Mouse (Mus musculus): ENCODE measurements around the gene Grn. TPM values are rescaled to one million over a fixed set of nuclear protein-coding genes. Genes with fewer than 3 reads are reported as not detected.

Grn gene
- polyA plus RNA-seq, 1 experiment, result 79.1 TPM

DNA sequence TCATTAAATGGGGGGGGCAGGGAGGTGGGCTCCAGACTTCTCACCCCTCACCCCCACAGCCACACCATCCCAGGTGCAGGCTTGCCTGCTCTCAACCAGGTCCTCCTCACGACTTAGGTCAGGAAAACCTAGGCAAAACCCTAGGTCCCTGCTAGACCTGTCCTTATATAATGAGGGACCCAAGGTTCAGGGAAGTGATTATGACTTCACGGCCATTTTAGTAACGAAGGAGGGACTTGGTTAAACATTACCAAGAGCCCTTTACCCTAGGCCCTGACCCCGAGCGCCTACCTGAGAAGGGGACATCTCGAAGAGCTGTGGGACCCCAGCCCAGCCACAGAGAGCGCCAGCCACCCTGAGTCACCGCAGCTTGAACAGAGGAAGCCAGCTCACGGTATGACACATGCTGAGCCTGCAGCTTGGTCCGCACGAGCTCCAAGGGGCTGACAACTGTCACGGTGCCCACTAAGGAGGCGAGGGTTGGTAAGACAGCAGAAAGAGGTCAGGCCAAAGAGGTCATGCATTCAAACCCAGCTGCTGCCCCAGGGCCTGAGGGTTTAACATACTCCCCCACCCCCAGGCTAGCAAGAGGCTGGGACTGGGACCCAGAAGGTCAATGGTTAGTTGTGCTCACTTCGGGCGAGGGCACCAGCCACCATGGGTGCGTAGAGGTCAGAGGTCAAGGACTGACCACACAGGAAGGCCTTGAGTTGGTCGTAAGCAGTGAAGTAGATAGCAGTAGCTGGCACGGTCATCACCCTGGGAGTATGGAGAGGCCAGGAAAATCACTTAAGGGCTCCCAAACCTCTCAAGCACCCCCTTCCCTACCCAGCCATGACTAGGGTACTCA is 25.7 kb upstream of the Grn start:
- H3K36me3 ChIP-seq (ENCODE audit: control insufficient read depth, insufficient read depth), result peaks cover 15% of the 10 kb centered on the region
- no peak overlapping the region for H3ac ChIP-seq (ENCODE audit: control insufficient read depth, insufficient read length, low read depth)
- TF ChIP-seq MYOD1 (IDR thresholded peaks at IDR 0.05; ENCODE audit: control insufficient read depth, insufficient read length, low read depth) (no peak), CEBPB (IDR thresholded peaks at IDR 0.05; ENCODE audit: low read depth) (no peak), FOSL1 (IDR thresholded peaks at IDR 0.05; ENCODE audit: insufficient read depth, low read length, poor library complexity, severe bottlenecking) (no peak), MYOG (IDR thresholded peaks at IDR 0.05; ENCODE audit: control insufficient read depth, extremely low read depth, insufficient read length) (no peak), USF1 (IDR thresholded peaks at IDR 0.05; ENCODE audit: low read depth) (no peak), MAX (IDR thresholded peaks at IDR 0.05) (no peak), CTCF (IDR thresholded peaks at IDR 0.05; ENCODE audit: control insufficient read depth, insufficient read depth, insufficient read length) (no peak)
- peaks cover 8% of the 10 kb centered on the region for H3K79me3 ChIP-seq (ENCODE audit: low read depth)
- H3K27me3 ChIP-seq (ENCODE audit: control insufficient read depth, insufficient read depth, insufficient read length), result no peaks in the 10 kb centered on the region
- peaks cover 15% of the 10 kb centered on the region for H3K79me2 ChIP-seq (ENCODE audit: control insufficient read depth, insufficient read depth)
- H3K4me3 ChIP-seq (ENCODE audit: insufficient read depth, poor library complexity, severe bottlenecking), result no peak overlapping the region

DNA sequence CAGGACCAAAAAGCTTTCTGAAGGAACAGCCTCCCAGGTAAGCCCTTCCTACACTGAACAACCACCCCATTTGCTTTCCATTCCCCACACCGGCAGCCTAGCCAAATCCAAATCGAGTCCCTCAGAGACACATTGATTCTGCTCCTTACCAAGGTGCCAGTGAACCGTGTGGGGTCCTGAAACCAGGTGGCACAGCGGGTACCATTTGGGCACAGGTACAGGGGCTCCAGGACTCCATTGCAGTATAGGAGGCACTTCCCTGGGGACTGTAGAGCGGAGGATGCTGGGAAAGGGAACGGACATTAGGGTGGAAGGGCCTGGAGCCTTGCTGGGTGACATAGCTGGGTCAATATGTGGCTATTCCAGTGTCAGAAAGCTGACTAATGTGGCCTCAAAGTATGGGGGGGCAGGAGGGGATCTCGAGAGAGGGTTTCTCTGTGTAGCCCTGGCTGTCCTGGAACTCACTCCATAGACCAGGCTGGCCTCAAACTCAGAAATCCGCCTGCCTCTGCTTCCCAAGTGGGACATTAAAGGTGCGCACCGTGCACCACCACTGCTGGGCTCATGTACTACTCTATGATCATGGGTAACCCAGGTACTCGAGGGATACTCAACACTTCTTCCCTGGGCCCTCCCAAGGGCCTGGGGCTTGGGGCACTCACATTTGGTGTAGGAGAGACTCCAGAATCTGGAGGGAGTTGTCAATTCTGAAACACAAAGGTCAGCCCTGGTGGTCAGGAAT is 24.4 kb upstream of the Grn start:
- Histone ChIP-seq H3K36me3 (ENCODE audit: control insufficient read depth, insufficient read depth) (peaks cover 15% of the 10 kb centered on the region), H3ac (ENCODE audit: control insufficient read depth, insufficient read length, low read depth) (no peak overlapping the region), H3K27me3 (ENCODE audit: control insufficient read depth, insufficient read depth, insufficient read length) (no peaks in the 10 kb centered on the region), H3K79me2 (ENCODE audit: control insufficient read depth, insufficient read depth) (peaks cover 15% of the 10 kb centered on the region), H3K4me3 (ENCODE audit: insufficient read depth, poor library complexity, severe bottlenecking) (no peak overlapping the region), H3K79me3 (ENCODE audit: low read depth) (peaks cover 8% of the 10 kb centered on the region)
- TF ChIP-seq MYOD1 (IDR thresholded peaks at IDR 0.05; ENCODE audit: control insufficient read depth, insufficient read length, low read depth) (no peak), CTCF (IDR thresholded peaks at IDR 0.05; ENCODE audit: control insufficient read depth, insufficient read depth, insufficient read length) (no peak), MAX (IDR thresholded peaks at IDR 0.05) (no peak), MYOG (IDR thresholded peaks at IDR 0.05; ENCODE audit: control insufficient read depth, extremely low read depth, insufficient read length) (no peak), FOSL1 (IDR thresholded peaks at IDR 0.05; ENCODE audit: insufficient read depth, low read length, poor library complexity, severe bottlenecking) (no peak), USF1 (IDR thresholded peaks at IDR 0.05; ENCODE audit: low read depth) (no peak), CEBPB (IDR thresholded peaks at IDR 0.05; ENCODE audit: low read depth) (no peak)

GRCm38 (mm10) chr11:102406401-102406800 is 23.7 kb upstream of the Grn start:
- peak overlapping the region; percentile 80 for H3K4me3 ChIP-seq (ENCODE audit: insufficient read depth, poor library complexity, severe bottlenecking)
- H3K27me3 ChIP-seq (ENCODE audit: control insufficient read depth, insufficient read depth, insufficient read length), result no peaks in the 10 kb centered on the region
- peaks cover 15% of the 10 kb centered on the region for H3K79me2 ChIP-seq (ENCODE audit: control insufficient read depth, insufficient read depth)
- TF ChIP-seq MYOD1 (IDR thresholded peaks at IDR 0.05; ENCODE audit: control insufficient read depth, insufficient read length, low read depth) (no peak), CTCF (IDR thresholded peaks at IDR 0.05; ENCODE audit: control insufficient read depth, insufficient read depth, insufficient read length) (no peak), MAX (IDR thresholded peaks at IDR 0.05) (no peak), USF1 (IDR thresholded peaks at IDR 0.05; ENCODE audit: low read depth) (no peak), FOSL1 (IDR thresholded peaks at IDR 0.05; ENCODE audit: insufficient read depth, low read length, poor library complexity, severe bottlenecking) (no peak), MYOG (IDR thresholded peaks at IDR 0.05; ENCODE audit: control insufficient read depth, extremely low read depth, insufficient read length) (no peak), CEBPB (IDR thresholded peaks at IDR 0.05; ENCODE audit: low read depth) (no peak)
- H3K79me3 ChIP-seq (ENCODE audit: low read depth), result peaks cover 8% of the 10 kb centered on the region
- peak overlapping the region; percentile 34 for H3ac ChIP-seq (ENCODE audit: control insufficient read depth, insufficient read length, low read depth)
- peaks cover 15% of the 10 kb centered on the region for H3K36me3 ChIP-seq (ENCODE audit: control insufficient read depth, insufficient read depth)

DNA sequence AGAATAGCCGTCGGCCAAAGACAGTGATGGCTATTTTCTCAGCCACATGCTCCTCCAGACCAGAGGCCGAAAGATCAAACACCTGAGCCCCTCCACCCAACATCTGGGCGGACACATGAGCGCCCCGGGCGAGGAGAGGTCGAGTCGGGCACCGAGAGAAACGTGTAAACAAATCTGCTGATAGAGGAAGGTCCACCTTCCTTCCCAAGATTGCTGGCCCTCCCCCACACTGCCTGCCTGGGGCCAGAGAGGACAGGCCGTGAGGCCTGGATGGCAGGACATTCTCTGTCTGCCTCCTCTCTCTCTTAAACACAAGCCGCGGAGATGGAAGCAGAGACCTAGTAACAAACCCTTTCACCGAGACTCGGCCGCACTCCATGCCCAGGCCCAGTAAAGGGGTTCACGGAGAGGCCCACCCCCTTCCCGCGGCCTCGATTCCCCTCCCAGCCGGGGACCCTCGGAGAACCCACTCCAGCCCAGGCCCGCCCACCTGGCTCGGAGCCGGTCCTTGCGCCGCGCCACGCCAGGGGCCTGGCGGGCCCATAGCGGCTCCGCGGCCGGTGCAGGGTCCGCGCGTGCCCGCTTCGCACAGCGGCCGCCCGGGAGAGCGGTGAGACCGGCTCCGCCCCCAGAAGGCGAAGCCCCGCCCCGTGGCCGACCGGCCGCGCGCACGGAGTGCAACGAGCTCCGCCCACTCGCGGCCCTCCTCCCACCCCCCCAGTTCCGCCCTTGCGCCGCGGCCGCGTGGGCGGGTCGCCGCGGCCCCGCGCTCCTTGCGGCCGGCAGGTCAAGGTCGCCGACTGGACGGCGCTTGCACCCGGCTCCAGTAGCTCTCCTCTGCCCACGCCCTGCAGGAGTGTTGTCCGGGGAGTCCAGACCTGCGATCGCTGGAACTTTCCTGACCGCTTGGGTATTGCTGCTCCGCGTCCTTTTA is 22.9 kb upstream of the Grn start:
- TF ChIP-seq USF1 (IDR thresholded peaks at IDR 0.05; ENCODE audit: low read depth), result no peak
- TF ChIP-seq MAX (IDR thresholded peaks at IDR 0.05), result peak; percentile 88
- Histone ChIP-seq H3K4me3 (ENCODE audit: insufficient read depth, poor library complexity, severe bottlenecking) (peak overlapping the region; percentile 80), H3ac (ENCODE audit: control insufficient read depth, insufficient read length, low read depth) (peak overlapping the region; percentile 73), H3K79me2 (ENCODE audit: control insufficient read depth, insufficient read depth) (peaks cover 15% of the 10 kb centered on the region), H3K36me3 (ENCODE audit: control insufficient read depth, insufficient read depth) (peaks cover 13% of the 10 kb centered on the region), H3K27me3 (ENCODE audit: control insufficient read depth, insufficient read depth, insufficient read length) (no peaks in the 10 kb centered on the region), H3K79me3 (ENCODE audit: low read depth) (peaks cover 8% of the 10 kb centered on the region)

- Histone ChIP-seq H3K4me3 (ENCODE audit: insufficient read depth, poor library complexity, severe bottlenecking) (peak within 1 kb of the TSS; percentile 80), H3ac (ENCODE audit: control insufficient read depth, insufficient read length, low read depth) (peak within 1 kb of the TSS; percentile 73), H3K27me3 (ENCODE audit: control insufficient read depth, insufficient read depth, insufficient read length) (no peaks in the 10 kb centered on the region), H3K36me3 (ENCODE audit: control insufficient read depth, insufficient read depth) (peaks cover 8% of the 10 kb centered on the region), H3K79me2 (ENCODE audit: control insufficient read depth, insufficient read depth) (peaks cover 15% of the 10 kb centered on the region), H3K79me3 (ENCODE audit: low read depth) (peaks cover 8% of the 10 kb centered on the region)
- no peak for TF ChIP-seq CTCF (IDR thresholded peaks at IDR 0.05; ENCODE audit: control insufficient read depth, insufficient read depth, insufficient read length)
- TF ChIP-seq CEBPB (IDR thresholded peaks at IDR 0.05; ENCODE audit: low read depth), result peak; percentile 20
Measured at GRCm38 (mm10) chr11:102407834-102408215, 22.3 kb upstream of the Grn start, which contains the start of gene Slc25a39. Slc25a39 (minus strand) TSS chr11:102407946.

Data from C2C12 (cell line).